Mouse (Mus musculus): ENCODE data around the gene Selenbp2. TPM values are rescaled to one million over a fixed set of nuclear protein-coding genes. Genes with fewer than 3 reads are reported as not detected.
"Not testable (repeated sequence)": the region's sequence is repeated elsewhere in the genome, so short reads cannot be mapped to it uniquely, and the experiment has no call there.

The Selenbp2 gene
- polyA plus RNA-seq, 1 experiment from 2014 or later = 0.20 TPM

- ATAC-seq (ENCODE audit: insufficient number of reproducible peaks, insufficient read depth, low FRiP score, low TSS enrichment, low read depth); H3K9ac ChIP-seq (replicated peaks); H3K36me3 ChIP-seq; H3K27ac ChIP-seq; H3K27me3 ChIP-seq; H3K4me3 ChIP-seq (replicated peaks); H3K4me2 ChIP-seq; H3K9me3 ChIP-seq: not testable (repeated sequence)
- 84% methylated on average over 6 of the region's 6 CpGs for whole genome bisulfite sequencing
- peaks cover 15% of the 10 kb centered on the region for H3K4me1 ChIP-seq (replicated peaks)
These were observed 2.2 kb downstream of the Selenbp2 start for GRCm38 (mm10) chr3:94695591-94695990.

GRCm38 (mm10) chr3:94696257-94696656 is 2.9 kb downstream of the Selenbp2 start:
- H3K9me3 ChIP-seq; H3K4me2 ChIP-seq; H3K27me3 ChIP-seq; H3K9ac ChIP-seq (replicated peaks); H3K4me3 ChIP-seq (replicated peaks); H3K27ac ChIP-seq; H3K36me3 ChIP-seq; ATAC-seq (ENCODE audit: insufficient number of reproducible peaks, insufficient read depth, low FRiP score, low TSS enrichment, low read depth): not testable (repeated sequence)
- peaks cover 15% of the 10 kb centered on the region for H3K4me1 ChIP-seq (replicated peaks)
- WGBS = 91% methylated on average over 4 of the region's 4 CpGs

- H3K9me3 ChIP-seq; H3K4me1 ChIP-seq (replicated peaks); H3K9ac ChIP-seq (replicated peaks); H3K27me3 ChIP-seq; H3K36me3 ChIP-seq; H3K4me3 ChIP-seq (replicated peaks); H3K27ac ChIP-seq; ATAC-seq (ENCODE audit: insufficient number of reproducible peaks, insufficient read depth, low FRiP score, low TSS enrichment, low read depth); H3K4me2 ChIP-seq: not testable (repeated sequence)
- 89% methylated on average over 7 of the region's 7 CpGs for WGBS
These were observed 8.9 kb downstream of the Selenbp2 start for GRCm38 (mm10) chr3:94702163-94702810.

DNA sequence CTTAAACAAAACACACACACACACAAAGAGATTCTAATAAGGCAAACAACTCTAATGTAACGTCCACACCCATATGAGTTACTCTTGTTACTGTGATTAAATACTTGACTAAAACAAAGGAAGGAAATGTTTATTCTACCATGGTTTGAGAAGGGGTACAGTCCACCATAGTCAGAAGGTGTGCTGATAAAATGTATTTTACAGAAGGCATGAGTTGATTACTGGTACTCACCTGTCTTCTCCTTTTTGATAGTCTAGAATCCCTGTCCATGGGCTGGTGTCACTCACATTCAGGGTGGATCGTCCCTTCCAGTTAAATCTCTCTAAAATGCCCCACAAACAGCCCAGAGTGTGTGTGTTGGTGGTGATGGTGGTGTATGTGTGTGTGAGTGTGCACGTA is 9.5 kb downstream of the Selenbp2 start:
- H3K4me2 ChIP-seq = no peak overlapping the region
- H3K27me3 ChIP-seq = no peaks in the 10 kb centered on the region
- no peak overlapping the region for H3K4me3 ChIP-seq (replicated peaks)
- no peak overlapping the region for H3K27ac ChIP-seq
- WGBS = 83% methylated on average over 3 of the region's 3 CpGs
- H3K4me1 ChIP-seq (replicated peaks) = no peaks in the 10 kb centered on the region
- no peaks in the 10 kb centered on the region for H3K36me3 ChIP-seq
- no peaks in the 10 kb centered on the region for H3K9me3 ChIP-seq
- no peak for ATAC-seq (ENCODE audit: insufficient number of reproducible peaks, insufficient read depth, low FRiP score, low TSS enrichment, low read depth)
- no peak overlapping the region for H3K9ac ChIP-seq (replicated peaks)

GRCm38 (mm10) chr3:94703364-94703763 is 10.0 kb downstream of the Selenbp2 start:
- not testable (repeated sequence) for H3K27me3 ChIP-seq; H3K4me2 ChIP-seq; H3K27ac ChIP-seq; H3K4me3 ChIP-seq (replicated peaks); H3K9ac ChIP-seq (replicated peaks); H3K36me3 ChIP-seq; H3K9me3 ChIP-seq; ATAC-seq (ENCODE audit: insufficient number of reproducible peaks, insufficient read depth, low FRiP score, low TSS enrichment, low read depth); H3K4me1 ChIP-seq (replicated peaks)
- 28% methylated on average over 3 of the region's 3 CpGs for WGBS

GRCm38 (mm10) chr3:94710591-94710990 is 17.2 kb downstream of the Selenbp2 start:
- not testable (repeated sequence) for ATAC-seq (ENCODE audit: insufficient number of reproducible peaks, insufficient read depth, low FRiP score, low TSS enrichment, low read depth); H3K9ac ChIP-seq (replicated peaks); H3K4me1 ChIP-seq (replicated peaks); H3K4me3 ChIP-seq (replicated peaks); H3K36me3 ChIP-seq; H3K27ac ChIP-seq; H3K9me3 ChIP-seq; H3K4me2 ChIP-seq; H3K27me3 ChIP-seq

GRCm38 (mm10) chr3:94713424-94713823 is 20.1 kb downstream of the Selenbp2 start:
- not testable (repeated sequence) for H3K4me3 ChIP-seq (replicated peaks); ATAC-seq (ENCODE audit: insufficient number of reproducible peaks, insufficient read depth, low FRiP score, low TSS enrichment, low read depth); H3K9me3 ChIP-seq; H3K27me3 ChIP-seq; H3K27ac ChIP-seq; H3K9ac ChIP-seq (replicated peaks); H3K4me2 ChIP-seq; H3K36me3 ChIP-seq; H3K4me1 ChIP-seq (replicated peaks)
- WGBS = 84% methylated on average over 3 of the region's 3 CpGs

GRCm38 (mm10) chr3:94718253-94718652 is 24.9 kb downstream of the Selenbp2 start:
- not testable (repeated sequence) for H3K4me1 ChIP-seq (replicated peaks); H3K4me2 ChIP-seq; ATAC-seq (ENCODE audit: insufficient number of reproducible peaks, insufficient read depth, low FRiP score, low TSS enrichment, low read depth); H3K36me3 ChIP-seq; H3K4me3 ChIP-seq (replicated peaks); H3K9me3 ChIP-seq; H3K9ac ChIP-seq (replicated peaks); H3K27me3 ChIP-seq; H3K27ac ChIP-seq
- 76% methylated on average over 1 of the region's 1 CpGs for WGBS

DNA sequence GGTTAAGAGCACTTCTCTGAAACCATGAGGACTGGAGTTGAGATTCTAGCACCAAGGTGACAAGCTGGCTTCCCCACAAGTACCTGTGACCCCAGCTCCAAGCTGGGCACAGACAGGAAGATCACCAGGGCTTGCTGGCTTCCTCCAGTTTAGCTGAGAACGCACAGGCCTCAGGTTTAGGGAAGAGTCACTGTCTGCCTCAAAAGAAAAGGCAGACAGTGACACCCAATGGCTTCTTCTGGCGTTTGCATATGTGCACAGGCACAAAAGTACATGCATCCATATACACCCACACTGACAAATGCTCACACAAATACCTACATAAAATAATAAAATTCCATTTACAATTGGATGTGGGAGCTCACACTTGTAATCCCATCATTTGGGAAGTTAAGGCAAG is 30.3 kb downstream of the Selenbp2 start:
- not testable (repeated sequence) for H3K4me3 ChIP-seq (replicated peaks); ATAC-seq (ENCODE audit: insufficient number of reproducible peaks, insufficient read depth, low FRiP score, low TSS enrichment, low read depth); H3K9ac ChIP-seq (replicated peaks); H3K4me2 ChIP-seq; H3K27ac ChIP-seq; H3K27me3 ChIP-seq; H3K4me1 ChIP-seq (replicated peaks); H3K9me3 ChIP-seq; H3K36me3 ChIP-seq
- WGBS = 24% methylated on average over 2 of the region's 2 CpGs

DNA sequence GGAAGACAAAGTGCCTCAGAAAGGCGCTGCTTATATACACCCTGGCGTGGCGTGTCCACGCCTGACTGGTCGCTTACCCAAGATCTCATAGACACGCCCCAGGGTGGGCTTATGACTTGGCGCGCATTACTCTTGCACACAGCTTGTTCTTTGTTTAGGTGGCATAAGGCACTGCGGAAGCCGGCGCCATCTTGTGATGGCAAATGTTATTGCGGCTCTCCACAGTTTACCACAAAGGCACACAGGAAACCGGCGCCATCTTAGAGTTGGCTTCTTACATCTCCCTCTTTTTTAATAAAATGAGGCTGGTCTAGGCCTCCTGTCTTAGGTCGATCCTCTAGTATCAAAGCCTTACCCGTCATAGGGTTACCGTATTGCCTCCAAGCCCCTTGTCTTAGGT is 52.3 kb downstream of the Selenbp2 start:
- Histone ChIP-seq H3K4me2 (no peak overlapping the region), H3K4me3 (replicated peaks) (no peak overlapping the region)
- 92% methylated on average over 17 of the region's 17 CpGs for WGBS

More for the DNA sequence above, 52.3 kb downstream of the Selenbp2 start:
- Histone ChIP-seq H3K9me3 (peaks cover 6% of the 10 kb centered on the region; the same call in 1 of the 2 replicates), H3K9ac (replicated peaks) (no peak overlapping the region), H3K27ac (no peak overlapping the region), H3K4me1 (replicated peaks) (no peaks in the 10 kb centered on the region), H3K27me3 (no peaks in the 10 kb centered on the region), H3K36me3 (no peaks in the 10 kb centered on the region)
- ATAC-seq (ENCODE audit: insufficient number of reproducible peaks, insufficient read depth, low FRiP score, low TSS enrichment, low read depth) = no peak
